Mouse (Mus musculus) adrenal gland, adult 8-10 months (tissue): ENCODE measurements around the gene Poln. TPM values are rescaled to one million over a fixed set of nuclear protein-coding genes. Genes with fewer than 3 reads are reported as not detected.
A peak's percentile ranks its signal among the peaks of the same experiment; 100 is the strongest.

Source experiments
- DNase-seq: peaks from one replicate; pipeline ENCODE4 v3.0.0; 2022
- total RNA-seq, 4 experiments: library from RNA; stranded (reverse); gene quantifications; 2 replicates each; pipeline ENCODE4 v1.2.4; 2022

Poln gene
- total RNA-seq, 4 experiments from 2014 or later = 2.5 to 7.1 (median 5.3) TPM

- DNase-seq = peak; percentile 5
Measured at GRCm38 (mm10) chr5:34097333-34097732, 71.9 kb downstream of the Poln start.

DNA sequence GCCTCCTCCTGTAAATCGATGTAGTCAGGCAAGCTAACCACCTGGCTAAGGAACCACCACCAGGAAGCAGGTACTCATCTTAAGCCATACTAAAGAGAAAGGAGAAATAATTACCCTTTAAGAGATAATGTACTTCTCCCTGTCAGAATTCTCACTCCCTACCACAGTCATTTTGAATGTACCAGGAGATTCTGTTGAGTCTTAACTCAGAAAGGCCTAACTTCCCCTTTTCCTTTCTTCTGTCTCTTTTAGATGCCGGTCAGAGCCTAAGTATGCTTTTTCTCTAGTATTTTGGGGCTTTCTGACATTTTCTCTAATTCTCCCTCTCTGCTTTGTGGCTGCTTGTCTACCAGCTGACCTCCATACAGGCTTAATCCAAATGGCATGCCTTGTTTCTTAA lies 76.2 kb downstream of the Poln start:
- no peak for DNase-seq

GRCm38 (mm10) chr5:34032520-34032919 lies 136.7 kb downstream of the Poln start:
- no peak for DNase-seq

- DNase-seq = no peak
Measured at GRCm38 (mm10) chr5:34031022-34031421, 138.2 kb downstream of the Poln start.

DNA sequence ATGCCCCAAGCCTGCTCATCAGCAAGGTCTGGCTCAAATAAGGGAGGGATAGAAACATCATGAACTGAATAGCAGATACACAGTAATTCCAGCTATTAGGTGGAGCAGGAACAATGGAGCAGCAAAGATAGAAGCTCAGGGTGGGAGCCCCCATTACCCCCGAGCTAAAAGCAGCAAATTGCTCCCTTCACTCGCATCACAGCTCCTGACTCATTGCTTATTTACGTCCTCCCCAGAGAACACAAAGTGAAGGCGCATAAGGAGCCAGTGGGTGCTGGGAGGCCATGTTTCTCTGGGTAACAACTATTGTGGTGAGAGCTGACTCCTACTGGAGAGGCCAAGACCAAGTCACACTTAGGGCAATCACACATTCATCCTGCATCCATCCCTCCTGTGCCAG lies 139.1 kb downstream of the Poln start:
- DNase-seq = no peak

DNA sequence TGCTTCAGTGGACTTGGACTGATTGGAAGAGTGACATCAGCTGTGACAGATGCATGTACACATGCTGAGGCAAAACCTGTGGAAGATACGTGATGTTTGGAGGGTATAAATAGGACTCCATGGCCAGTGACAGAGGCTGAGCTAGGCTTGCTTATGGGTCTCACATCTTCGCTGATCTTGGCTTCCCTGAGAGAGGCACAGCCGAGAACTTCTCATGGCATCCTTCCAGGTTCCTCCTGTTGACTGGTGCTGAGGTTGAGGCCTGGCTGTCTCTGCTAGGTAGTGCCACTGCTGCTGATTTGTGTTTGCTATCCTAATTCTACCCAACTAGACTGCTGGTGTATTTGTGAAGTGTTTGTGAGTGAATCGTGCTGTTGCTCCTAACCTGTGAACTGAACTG lies 150.3 kb downstream of the Poln start:
- no peak for DNase-seq

- no peak for DNase-seq
Measured at GRCm38 (mm10) chr5:34014652-34015051, 154.6 kb downstream of the Poln start.

DNA sequence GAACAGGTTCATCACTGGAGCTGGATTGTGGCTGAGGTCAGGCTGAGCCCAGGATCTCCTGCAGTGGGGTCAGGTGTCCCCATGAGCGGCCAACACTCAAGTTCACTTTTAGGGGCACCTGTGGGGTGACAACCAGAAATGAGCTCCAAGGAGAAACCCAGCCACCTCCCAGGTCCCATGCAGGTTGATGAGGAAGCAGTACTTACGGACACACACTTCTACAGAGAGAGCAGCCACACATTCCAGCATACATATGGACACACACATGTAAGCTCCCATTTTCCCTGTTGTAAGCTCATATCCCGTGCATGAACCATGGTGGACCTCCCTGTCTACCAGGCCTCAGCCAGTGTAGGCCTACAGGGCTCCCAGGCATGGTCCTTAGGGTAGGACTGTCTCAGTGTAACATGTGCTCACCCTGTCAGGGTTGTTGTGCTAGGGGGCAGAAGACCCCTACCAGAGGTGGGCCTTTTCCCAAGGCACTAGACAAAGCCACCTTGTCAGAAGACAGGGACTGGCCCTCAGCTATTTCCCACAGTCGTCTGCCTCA lies 161.8 kb downstream of the Poln start:
- DNase-seq = no peak

DNA sequence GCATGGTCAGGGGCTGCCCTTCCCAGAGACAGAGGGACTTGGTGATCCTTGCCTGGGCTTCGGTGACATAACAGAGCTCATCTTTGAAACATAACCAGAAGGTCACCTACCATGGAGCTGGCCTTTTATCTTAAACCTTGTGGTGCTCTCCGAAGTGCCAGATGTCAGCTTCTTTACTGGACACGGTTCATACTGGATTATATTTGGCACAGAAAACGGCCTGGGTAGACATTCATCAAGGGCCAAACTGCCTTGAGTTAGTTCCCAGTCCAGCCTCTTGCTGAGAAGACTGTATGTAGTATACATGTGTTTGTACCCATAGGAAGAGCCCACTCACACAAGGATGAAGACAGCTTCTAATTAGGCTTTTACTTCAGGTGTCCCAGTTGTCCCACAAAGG lies 162.4 kb downstream of the Poln start:
- no peak for DNase-seq

DNA sequence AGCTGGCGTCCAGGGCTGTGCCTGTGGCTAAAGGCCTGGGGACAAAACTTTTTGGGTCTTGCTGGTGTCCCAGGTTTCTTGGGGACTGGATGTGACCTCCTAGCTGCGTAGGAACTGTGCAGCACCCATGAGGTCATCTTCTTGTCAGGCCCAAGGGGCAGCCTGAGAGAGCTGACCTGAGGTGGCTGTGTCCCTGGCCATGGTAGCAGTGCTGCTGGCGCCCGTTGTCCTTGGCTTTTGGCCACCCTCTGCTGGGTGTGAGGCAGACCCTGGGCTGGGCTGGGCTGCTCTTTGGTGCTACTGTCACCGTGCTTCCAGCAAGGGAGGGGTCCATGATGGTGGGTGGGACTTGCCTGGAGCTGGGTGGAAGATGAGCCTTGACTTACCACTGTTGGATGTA lies 164.6 kb downstream of the Poln start:
- no peak for DNase-seq

- no peak for DNase-seq
Measured at GRCm38 (mm10) chr5:34002636-34003035, 166.6 kb downstream of the Poln start.

DNA sequence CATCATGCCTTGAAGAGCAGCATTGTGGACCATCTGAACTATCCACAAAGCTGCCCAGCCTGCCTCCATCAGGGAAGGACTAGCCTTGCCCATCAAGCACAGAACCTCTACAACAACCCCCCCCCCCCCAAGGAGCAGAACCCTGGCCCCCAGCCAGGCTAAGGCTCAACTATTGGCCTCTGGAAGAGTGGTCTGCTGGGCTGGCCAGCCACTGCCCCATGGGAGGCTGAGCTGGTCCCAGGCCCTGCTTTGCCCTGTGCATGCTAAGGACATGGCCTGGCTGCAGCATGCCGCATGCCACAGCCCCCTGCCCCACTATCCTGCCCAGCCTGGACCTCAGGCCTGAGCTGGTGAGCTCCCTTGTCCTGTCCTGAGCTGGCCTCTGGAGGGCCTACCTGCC lies 167.8 kb downstream of the Poln start:
- no peak for DNase-seq

DNA sequence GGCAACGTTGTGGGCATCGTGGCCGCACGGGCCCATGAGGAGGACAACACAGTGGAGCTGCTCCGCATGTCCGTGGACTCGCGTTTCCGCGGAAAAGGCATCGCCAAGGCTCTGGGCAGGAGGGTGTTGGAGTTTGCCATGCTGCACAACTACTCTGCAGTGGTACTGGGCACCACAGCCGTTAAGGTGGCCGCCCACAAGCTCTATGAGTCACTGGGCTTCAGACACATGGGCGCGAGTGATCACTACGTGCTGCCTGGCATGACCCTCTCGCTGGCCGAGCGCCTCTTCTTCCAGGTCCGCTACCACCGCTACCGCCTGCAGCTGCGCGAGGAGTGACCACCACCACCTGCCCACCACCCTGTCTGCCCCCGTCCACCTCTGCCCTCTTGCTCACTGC lies 168.4 kb downstream of the Poln start:
- no peak for DNase-seq

DNA sequence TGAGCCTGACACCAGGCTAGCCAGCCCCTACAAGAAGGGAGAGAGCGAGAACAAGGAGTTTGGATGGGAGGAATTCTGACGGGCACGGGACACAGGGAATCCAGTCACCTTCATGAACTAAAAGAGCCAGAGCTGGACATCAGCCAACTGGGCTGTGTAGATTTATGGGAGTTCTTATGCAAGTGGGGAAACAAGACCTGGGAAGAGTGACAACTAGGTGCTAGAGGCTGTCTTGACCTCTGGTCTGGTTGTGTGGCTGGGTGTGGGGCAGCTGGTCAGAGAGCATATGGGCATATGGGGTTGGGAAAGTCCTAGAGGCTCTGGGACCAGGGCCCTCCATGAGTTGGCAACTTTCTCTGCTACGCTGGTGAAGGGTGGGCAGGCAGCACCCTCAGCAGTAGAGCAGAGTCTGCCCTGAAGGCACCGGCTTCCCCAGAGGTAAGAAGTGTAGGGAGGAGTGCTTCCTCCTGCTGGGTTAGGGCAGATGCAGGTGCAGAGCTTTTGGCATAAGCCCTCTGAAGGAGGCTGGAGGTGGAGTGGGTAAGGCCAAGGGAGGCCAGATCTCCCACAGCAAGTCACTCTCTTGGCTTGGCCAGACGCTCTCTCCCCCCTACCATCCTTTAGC lies 169.7 kb downstream of the Poln start:
- DNase-seq = no peak

- DNase-seq = no peak
Measured at GRCm38 (mm10) chr5:33998505-33998877, 170.8 kb downstream of the Poln start.

DNA sequence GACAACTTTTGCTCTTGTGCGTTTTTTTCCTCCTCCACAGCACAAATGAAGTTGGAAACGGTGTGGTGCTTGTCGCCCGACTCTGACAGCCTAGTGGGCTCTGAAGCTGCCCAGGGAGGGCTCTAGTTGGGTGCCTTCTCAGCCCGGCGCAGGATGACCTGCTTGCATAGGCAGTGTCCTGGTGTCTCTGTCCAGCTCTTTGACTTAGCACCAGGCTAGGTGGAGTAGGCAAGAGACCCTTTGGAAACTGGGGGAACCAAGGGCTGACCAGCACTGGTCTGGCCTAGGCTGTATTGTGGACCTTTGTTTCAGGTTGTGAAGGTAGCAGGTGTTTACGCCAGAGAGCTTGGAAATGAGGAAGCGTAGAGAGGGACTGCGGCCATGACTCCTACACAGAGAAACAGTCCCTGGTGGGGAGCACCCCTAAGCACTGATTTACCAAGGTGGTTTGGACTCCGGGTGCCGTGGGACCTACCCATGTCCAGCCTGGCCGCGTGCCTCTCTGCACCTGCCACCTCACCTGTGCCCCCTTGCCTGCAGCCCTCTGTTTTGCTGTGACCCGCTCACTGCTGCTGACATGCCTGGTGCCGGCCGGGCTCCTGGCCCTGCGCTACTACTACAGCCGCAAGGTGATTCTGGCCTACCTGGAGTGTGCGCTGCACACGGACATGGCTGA lies 171.3 kb downstream of the Poln start:
- DNase-seq = no peak

GRCm38 (mm10) chr5:33997051-33997741 lies 172.1 kb downstream of the Poln start:
- no peak for DNase-seq

DNA sequence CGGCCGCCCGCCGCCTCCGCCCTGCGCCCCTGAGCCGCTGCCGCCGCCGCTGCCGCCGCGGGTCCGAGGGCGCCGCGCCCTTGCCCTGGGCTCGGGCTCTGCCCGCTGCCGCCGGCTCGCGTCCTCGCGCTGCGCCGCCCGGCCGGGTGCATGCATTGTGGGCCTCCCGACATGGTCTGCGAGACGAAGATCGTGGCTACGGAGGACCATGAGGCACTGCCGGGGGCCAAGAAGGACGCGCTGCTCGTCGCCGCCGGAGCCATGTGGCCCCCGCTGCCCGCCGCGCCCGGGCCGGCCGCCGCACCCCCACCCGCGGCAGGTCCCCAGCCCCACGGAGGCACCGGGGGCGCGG lies 172.6 kb downstream of the Poln start:
- no peak for DNase-seq

GRCm38 (mm10) chr5:33995843-33996693 lies 173.2 kb downstream of the Poln start, which contains the start of gene Nat8l:
TSS of gene Nat8l (plus strand) at chr5:33995984.
- DNase-seq = no peak

DNA sequence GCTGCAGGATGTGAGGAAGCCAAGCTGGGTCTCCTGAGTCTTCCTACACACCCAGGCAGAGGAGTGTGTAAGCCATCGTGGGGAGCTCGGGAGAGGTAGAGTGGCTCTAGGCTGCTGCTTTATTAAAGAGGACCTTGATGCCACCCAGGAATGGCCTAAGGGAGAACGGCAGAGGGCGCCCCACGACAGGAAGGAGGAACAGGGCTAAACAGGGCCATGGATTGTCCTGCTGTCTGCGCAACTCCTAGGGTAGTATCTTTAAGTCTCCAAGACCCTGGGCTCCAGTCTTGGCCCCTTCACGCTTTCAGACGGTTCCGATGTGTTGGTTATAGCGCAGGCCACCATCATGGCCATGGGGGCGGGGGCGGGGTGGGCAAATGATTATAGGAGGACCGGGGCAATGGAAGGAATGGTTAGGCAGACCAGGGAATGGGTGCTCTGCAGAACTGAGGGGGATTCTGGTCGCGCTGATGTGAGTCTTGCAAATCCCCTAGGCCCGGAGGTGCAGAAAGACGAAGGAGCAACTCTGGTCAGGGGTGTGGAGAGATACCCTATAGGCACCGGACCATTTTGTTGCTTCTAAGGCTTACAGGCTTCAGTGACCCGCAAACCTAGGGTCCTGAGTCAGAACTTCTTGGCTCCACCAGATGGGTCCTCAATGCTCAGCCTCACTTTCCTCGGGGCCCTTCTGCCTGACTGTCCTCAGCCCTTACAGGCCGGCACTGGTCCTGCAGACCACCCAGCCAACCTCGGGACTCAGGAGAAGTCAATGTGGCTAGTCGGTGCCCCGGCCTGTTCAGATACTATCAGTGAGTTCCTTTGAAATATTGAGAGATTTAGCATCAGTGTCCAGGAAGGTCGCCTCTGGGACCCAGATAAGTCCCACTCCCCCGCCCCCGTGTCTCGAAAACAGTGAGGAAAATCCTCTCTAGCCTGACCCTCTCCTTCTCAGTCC lies 174.3 kb downstream of the Poln start:
- no peak for DNase-seq

GRCm38 (mm10) chr5:33983309-33984121 lies 185.7 kb downstream of the Poln start, which contains the start of gene Gm1673:
TSS of gene Gm1673 (plus strand) at chr5:33983433.
- DNase-seq = peak; percentile 79
